ENCODE assay signal across 9 mouse cellular contexts in genomic region chr19:10402771-10403494, GRCm38 (mm10). TPM values are rescaled to one million over a fixed set of nuclear protein-coding genes. Genes with fewer than 3 reads are reported as not detected.
DNase-seq lines count a peak whose midpoint lies in the region; ATAC-seq and TF ChIP-seq lines count a peak whose summit lies in the region.
"Had no signal": no experiment of that assay in that cellular context is flagged by ENCODE, and none has a peak within 500 bp of the region (broad histone marks: within the 10 kb centered on the region; RNA-seq: fewer than 3 reads in every experiment).

No protein-coding gene starts in this region.

- peak; percentile 76 for TF ChIP-seq CTCF in hindbrain, postnatal 0 days (IDR thresholded peaks at IDR 0.05; ENCODE audit: low read depth)

- H3K27ac ChIP-seq in hindbrain, postnatal 0 days = no peak overlapping the region
- H3K27ac ChIP-seq: midbrain, embryonic 12.5 days had no signal

- H3K79me2 ChIP-seq in myocyte (ENCODE audit: control insufficient read depth, insufficient read depth) = no peaks in the 10 kb centered on the region

- peak; percentile 53 for DNase-seq in heart, adult 8-10 months (ENCODE audit: low spot score)
- no peak for DNase-seq in heart, postnatal 25 days (ENCODE audit: low spot score)
- peak; percentile 39 for DNase-seq in MEL-GATA-1-ER (ENCODE audit: extremely low read depth, low read depth)
- peak; percentile 90 for DNase-seq in cerebellum, adult 9-11 months
- peak; percentile 53 for DNase-seq in hindbrain, postnatal 0 days (ENCODE audit: low spot score)
- DNase-seq in layer of hippocampus, postnatal 14 days (ENCODE audit: low spot score in 2 of 2) = peak; percentile 67 to 72
- DNase-seq in frontal cortex, postnatal 10 days (ENCODE audit: low spot score in 2 of 2) = no peak

- no peaks in the 10 kb centered on the region for H3K36me3 ChIP-seq in hindbrain, postnatal 0 days (ENCODE audit: insufficient read depth, low read length)
- no peaks in the 10 kb centered on the region for H3K36me3 ChIP-seq in myocyte (ENCODE audit: control insufficient read depth, insufficient read depth)
- H3K36me3 ChIP-seq: midbrain, embryonic 12.5 days had no signal

- intact Hi-C loops in heart, postnatal 25 days (cut with DNase I) = no loop called here

- no peak overlapping the region for H3ac ChIP-seq in myocyte (ENCODE audit: control insufficient read depth, insufficient read length)

- no peaks in the 10 kb centered on the region for H3K9me3 ChIP-seq in hindbrain, postnatal 0 days (ENCODE audit: low read length)
- H3K9me3 ChIP-seq: midbrain, embryonic 12.5 days had no signal

- no peak overlapping the region for H3K9ac ChIP-seq in hindbrain, postnatal 0 days (replicated peaks; ENCODE audit: low read length)
- H3K9ac ChIP-seq: midbrain, embryonic 12.5 days had no signal

- WGBS in hindbrain, postnatal 0 days = 25% methylated on average over 16 of the region's 16 CpGs

- no peak overlapping the region for H3K4me3 ChIP-seq in hindbrain, postnatal 0 days (ENCODE audit: low read length)
- no peak overlapping the region for H3K4me3 ChIP-seq in myocyte
- H3K4me3 ChIP-seq: midbrain, embryonic 12.5 days had no signal

- no peak for TF ChIP-seq POLR2A in myocyte (IDR thresholded peaks at IDR 0.05; ENCODE audit: insufficient read length, low read depth)

- H3K4me1 ChIP-seq in hindbrain, postnatal 0 days (ENCODE audit: insufficient read depth, low read length) = peaks cover 5% of the 10 kb centered on the region

- H3K27me3 ChIP-seq in hindbrain, postnatal 0 days (ENCODE audit: insufficient read depth, low read length) = no peaks in the 10 kb centered on the region
- peaks cover 11% of the 10 kb centered on the region for H3K27me3 ChIP-seq in myocyte (ENCODE audit: control insufficient read depth, insufficient read depth, insufficient read length)
- H3K27me3 ChIP-seq: midbrain, embryonic 12.5 days had no signal

- ATAC-seq in hindbrain, postnatal 0 days = 0 out of 2 replicates have a peak, but pooled peaks have one; percentile 16

- no peak overlapping the region for H3K4me2 ChIP-seq in hindbrain, postnatal 0 days (ENCODE audit: low read depth, low read length)
- no peak overlapping the region for H3K4me2 ChIP-seq in myocyte (ENCODE audit: low read depth)
- H3K4me2 ChIP-seq: midbrain, embryonic 12.5 days had no signal

TF ChIP-seq in myocyte, 11 proteins besides CTCF, POLR2A, EP300 and RAD21:
- TF ChIP-seq MAX (IDR thresholded peaks at IDR 0.05; ENCODE audit: low read depth) (peak; percentile 88), MYOD1 (IDR thresholded peaks at IDR 0.05; ENCODE audit: control insufficient read depth in 1 of 3, insufficient read length in 2 of 3, low read depth in 2 of 3) (no peak), MYOG (IDR thresholded peaks at IDR 0.05; ENCODE audit: control insufficient read depth in 1 of 3, insufficient read depth in 1 of 3, insufficient read length in 2 of 3, low read depth in 2 of 3) (peak in 1 of 3 experiments; percentile 34), TCF3 (IDR thresholded peaks at IDR 0.05; ENCODE audit: insufficient read length, low read depth) (peak; percentile 46), REST (IDR thresholded peaks at IDR 0.05; ENCODE audit: insufficient read depth, insufficient read length) (peak; percentile 93), POLR2AphosphoS2 (IDR thresholded peaks at IDR 0.05; ENCODE audit: insufficient read length, low read depth) (no peak), TCF12 (IDR thresholded peaks at IDR 0.05; ENCODE audit: insufficient read depth, poor library complexity, severe bottlenecking) (peak; percentile 4)

RNA-seq across cellular contexts. Expression of gene Syt7, which starts 14.0 kb away (rescaled TPM):
- 10 to 100 TPM; 33.2 to 39.1 (median 35.8) TPM for total RNA-seq in heart, adult 8-10 months (2022)
- total RNA-seq in heart, postnatal 25 days (2021) = 10 to 100 TPM; 45.8 to 47.0 TPM
- 93.4 and 114 TPM in 2 replicates for total RNA-seq in hindbrain, postnatal 0 days (2014; rRNA removed)
- 11.9 and 17.4 TPM in 2 replicates for polyA plus RNA-seq in hindbrain, postnatal 0 days (2015; fragmentation: Nextera tagmentation; extraction: Ambion mirVana)
- total RNA-seq in layer of hippocampus, postnatal 14 days (2021) = 100 to 1,000 TPM; 277 to 282 TPM
- 0.42 TPM for polyA plus RNA-seq in myocyte (2012; fragmentation: generic; extraction: Trizol)

RNA-seq across cellular contexts. Expression of gene Lrrc10b, which starts 54.3 kb away (rescaled TPM):
- 1 to 10 TPM in 2 of 4 experiments, under 1 TPM in 2; 0.38 to 6.4 (median 1.9) TPM for total RNA-seq in heart, adult 8-10 months (2022)
- 1 to 10 TPM in 1 of 2 experiments, under 1 TPM in 1; 0.75 to 1.0 TPM for total RNA-seq in heart, postnatal 25 days (2021)
- total RNA-seq in hindbrain, postnatal 0 days (2014; rRNA removed) = 6.5 and 6.8 TPM in 2 replicates
- polyA plus RNA-seq in hindbrain, postnatal 0 days (2015; fragmentation: Nextera tagmentation; extraction: Ambion mirVana) = 2.0 and 2.1 TPM in 2 replicates
- 10 to 100 TPM; 58.7 to 58.9 TPM for total RNA-seq in layer of hippocampus, postnatal 14 days (2021)
- polyA plus RNA-seq in myocyte (2012; fragmentation: generic; extraction: Trizol) = 1.3 TPM

Comparison
In these comparisons a context has a peak if more than half of its experiments do, and no peak if none do; other contexts are left out.
1. DNase-seq: peak in heart, adult 8-10 months (single experiment), MEL-GATA-1-ER (single experiment), cerebellum, adult 9-11 months (single experiment), hindbrain, postnatal 0 days (single experiment) and layer of hippocampus, postnatal 14 days (2 of 2); none in heart, postnatal 25 days (single experiment) and frontal cortex, postnatal 10 days (0 of 2).